Mouse (Mus musculus) adrenal gland, postnatal 0 days (tissue): Measurements from ENCODE around the gene Cyp2d34. TPM values are rescaled to one million over a fixed set of nuclear protein-coding genes. Genes with fewer than 3 reads are reported as not detected.

Source experiments
- microRNA-seq: library from miRNA; unstranded; fragments of <30 nt; microRNA quantifications from one replicate; pipeline ENCODE4, GENCODE M21; 2016; ENCODE audit warnings: borderline replicate concordance; ENCODE audit not compliant: insufficient number of aligned reads
- polyA plus RNA-seq: library from polyadenylated mRNA; unstranded; fragments of >200 nt; fragmentation: Nextera tagmentation; extraction: Ambion mirVana; gene quantifications from 2 replicates; pipeline ENCODE4 v1.2.1, GENCODE M21; 2015

Cyp2d34 gene
- polyA plus RNA-seq, result not detected in 2 replicates

DNA sequence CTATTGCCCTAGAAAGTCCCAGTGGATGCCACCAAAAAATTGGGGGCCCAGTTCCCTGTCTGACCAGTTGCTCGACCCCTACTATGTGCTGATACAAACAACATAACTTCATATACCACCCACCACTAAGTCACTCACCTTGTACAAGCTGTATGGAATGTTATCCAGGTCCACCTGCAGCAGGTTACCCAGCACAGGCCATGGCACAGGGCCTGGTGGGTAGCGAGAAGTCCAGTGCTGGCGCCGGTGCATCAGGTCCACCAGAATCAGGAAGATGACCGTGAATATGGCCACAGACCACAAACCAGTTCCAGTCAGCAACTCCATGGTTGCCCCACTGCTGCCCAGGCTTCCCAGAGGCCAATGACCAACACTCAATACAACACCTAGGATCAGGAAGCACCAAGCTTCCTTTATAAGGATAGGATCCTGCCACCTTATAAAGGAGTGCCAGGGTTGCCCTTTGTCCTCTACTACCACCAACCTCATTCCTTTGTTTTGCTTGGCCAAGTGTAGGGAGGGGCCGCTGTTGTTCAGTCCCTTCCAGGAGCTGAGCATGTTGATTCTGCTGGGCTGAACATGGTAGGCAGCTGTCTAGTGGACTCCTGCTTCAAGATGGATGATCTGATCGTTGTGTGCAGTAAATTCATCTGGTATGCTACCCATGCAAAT is at the start of gene Cyp2d34:
Cyp2d34 (minus strand) TSS at position 416 of the 672 bp plus-strand sequence.

Small RNA genes within 50 kb of the gene (microRNA-seq; reads per million reads assigned to microRNA genes)
- gene Gm27463, result not detected
- gene Gm27742, result not detected

Other genes starting within 250 kb of the Cyp2d34 start
- gene Cyp2d22, start 240.7 kb downstream of the Cyp2d34 start, polyA plus RNA-seq, result 29.6 and 38.1 TPM in 2 replicates
- not detected in 2 replicates for gene Cyp2d11, start 226.9 kb downstream of the Cyp2d34 start, polyA plus RNA-seq
- gene Cyp2d10, start 213.8 kb downstream of the Cyp2d34 start, polyA plus RNA-seq, result 7.0 and 10.8 TPM in 2 replicates
- gene Cyp2d9, start 187.5 kb downstream of the Cyp2d34 start, polyA plus RNA-seq, result 5.7 and 8.7 TPM in 2 replicates
- gene Cyp2d12, start 65.9 kb downstream of the Cyp2d34 start, polyA plus RNA-seq, result not detected in 2 replicates
- not detected in 2 replicates for gene Cyp2d40, start 143.2 kb upstream of the Cyp2d34 start, polyA plus RNA-seq
- 12.8 and 15.1 TPM in 2 replicates for gene Cyp2d26, start 173.3 kb upstream of the Cyp2d34 start, polyA plus RNA-seq